Mouse (Mus musculus): Measurements from ENCODE around the gene Sat1. TPM values are rescaled to one million over a fixed set of nuclear protein-coding genes. Genes with fewer than 3 reads are reported as not detected.

Gene Sat1
- 94.7 and 102 TPM in 2 replicates for polyA plus RNA-seq (2014; fragmentation: Nextera tagmentation; extraction: Ambion mirVana)

GRCm38 (mm10) chrX:155216271-155216670, at the start of gene Sat1:
Gene Sat1 (minus strand): TSS chrX:155216449.
- no peaks in the 10 kb centered on the region for H3K36me3 ChIP-seq (ENCODE audit: control insufficient read depth, insufficient read depth, low read length)
- H3K27ac ChIP-seq (ENCODE audit: low read depth, low read length): peak within 1 kb of the TSS; percentile 52; the same call in 1 of the 2 replicates
- H3K9me3 ChIP-seq (ENCODE audit: control insufficient read depth, low read length): no peaks in the 10 kb centered on the region
- H3K4me1 ChIP-seq (replicated peaks; ENCODE audit: control insufficient read depth, insufficient read depth, low read length): no peaks in the 10 kb centered on the region
- peak within 1 kb of the TSS; percentile 64 for H3K4me2 ChIP-seq
- peak; percentile 76 for DNase-seq (ENCODE audit: low spot score)
- peak within 1 kb of the TSS; percentile 64 for H3K9ac ChIP-seq (ENCODE audit: low read depth, low read length)
- H3K4me3 ChIP-seq (ENCODE audit: low read depth, low read length): peak within 1 kb of the TSS; percentile 62
- no peaks in the 10 kb centered on the region for H3K27me3 ChIP-seq (replicated peaks; ENCODE audit: control insufficient read depth, insufficient read depth, low read length)
- 14% methylated on average over 26 of the region's 26 CpGs for WGBS
- peak; percentile 99 for ATAC-seq (replicated peaks; ENCODE audit: low FRiP score)

- 53% methylated on average over 1 of the region's 1 CpGs for WGBS
These were observed 46.6 kb upstream of the Sat1 start for GRCm38 (mm10) chrX:155262915-155263252.

DNA sequence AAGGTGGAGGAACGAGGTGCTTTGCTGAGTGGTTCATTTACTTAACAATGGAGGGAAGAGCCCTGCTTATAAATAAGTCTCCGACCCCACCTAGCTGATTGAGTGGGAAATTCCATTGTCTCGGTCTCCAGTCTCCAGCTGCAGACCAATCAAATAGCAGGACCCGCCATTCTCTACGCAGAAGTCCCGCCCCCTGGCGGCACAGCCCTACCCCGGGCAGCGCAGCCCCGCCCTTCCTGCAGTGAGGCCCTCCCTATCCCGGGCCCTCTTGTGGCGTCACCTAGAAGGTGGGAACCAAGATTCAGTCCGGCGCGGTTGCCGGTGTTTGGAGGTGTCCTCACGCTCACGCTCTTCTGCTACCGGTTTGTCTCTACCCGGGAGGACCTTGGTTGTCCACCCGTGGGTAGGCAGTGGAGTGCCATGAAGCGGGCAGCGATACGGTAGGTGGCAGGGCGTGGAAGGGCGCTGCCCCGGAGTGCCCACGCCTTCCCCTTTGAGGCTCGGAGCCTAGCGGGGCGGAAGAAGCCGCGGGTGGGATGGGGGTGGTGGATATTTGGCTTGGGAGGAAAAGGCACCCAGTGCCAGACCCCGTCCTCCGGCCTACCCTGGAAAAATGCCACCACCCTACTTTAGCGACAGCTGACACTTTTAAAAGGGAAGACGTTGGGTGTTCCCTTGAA, 46.1 kb upstream of the Sat1 start, which contains the start of gene Acot9:
Acot9 (plus strand) TSS at position 209 of the 680 bp plus-strand sequence.
- H3K4me1 ChIP-seq (replicated peaks; ENCODE audit: control insufficient read depth, insufficient read depth, low read length): no peaks in the 10 kb centered on the region
- H3K4me3 ChIP-seq (ENCODE audit: low read depth, low read length): peak within 1 kb of the TSS; percentile 58
- no peaks in the 10 kb centered on the region for H3K9me3 ChIP-seq (ENCODE audit: control insufficient read depth, low read length)
- peak within 1 kb of the TSS; percentile 56 for H3K9ac ChIP-seq (ENCODE audit: low read depth, low read length)
- H3K36me3 ChIP-seq (ENCODE audit: control insufficient read depth, insufficient read depth, low read length): no peaks in the 10 kb centered on the region
- H3K27me3 ChIP-seq (replicated peaks; ENCODE audit: control insufficient read depth, insufficient read depth, low read length): no peaks in the 10 kb centered on the region
- peak; percentile 75 for DNase-seq (ENCODE audit: low spot score)
- ATAC-seq (replicated peaks; ENCODE audit: low FRiP score): peak; percentile 100
- 0 out of 2 replicates have a peak within 1 kb of the TSS, but pooled peaks have one; percentile 7 for H3K27ac ChIP-seq (ENCODE audit: low read depth, low read length)
- H3K4me2 ChIP-seq: peak within 1 kb of the TSS; percentile 60
- WGBS: 20% methylated on average over 36 of the region's 37 CpGs

More at GRCm38 (mm10) chrX:155262915-155263252, 46.6 kb upstream of the Sat1 start:
- ATAC-seq (replicated peaks; ENCODE audit: low FRiP score) (no peak), DNase-seq (ENCODE audit: low spot score) (no peak)
- peak overlapping the region; percentile 60 for H3K4me2 ChIP-seq
- H3K4me1 ChIP-seq (replicated peaks; ENCODE audit: control insufficient read depth, insufficient read depth, low read length): no peaks in the 10 kb centered on the region
- H3K9me3 ChIP-seq (ENCODE audit: control insufficient read depth, low read length): no peaks in the 10 kb centered on the region
- no peaks in the 10 kb centered on the region for H3K27me3 ChIP-seq (replicated peaks; ENCODE audit: control insufficient read depth, insufficient read depth, low read length)
- H3K27ac ChIP-seq (ENCODE audit: low read depth, low read length): no peak overlapping the region
- peak overlapping the region; percentile 58 for H3K4me3 ChIP-seq (ENCODE audit: low read depth, low read length)
- no peaks in the 10 kb centered on the region for H3K36me3 ChIP-seq (ENCODE audit: control insufficient read depth, insufficient read depth, low read length)
- H3K9ac ChIP-seq (ENCODE audit: low read depth, low read length): peak overlapping the region; percentile 56

- Histone ChIP-seq H3K4me2 (no peak overlapping the region), H3K4me3 (ENCODE audit: low read depth, low read length) (no peak overlapping the region), H3K4me1 (replicated peaks; ENCODE audit: control insufficient read depth, insufficient read depth, low read length) (no peaks in the 10 kb centered on the region), H3K9me3 (ENCODE audit: control insufficient read depth, low read length) (no peaks in the 10 kb centered on the region), H3K9ac (ENCODE audit: low read depth, low read length) (no peak overlapping the region), H3K27me3 (replicated peaks; ENCODE audit: control insufficient read depth, insufficient read depth, low read length) (no peaks in the 10 kb centered on the region), H3K36me3 (ENCODE audit: control insufficient read depth, insufficient read depth, low read length) (no peaks in the 10 kb centered on the region), H3K27ac (ENCODE audit: low read depth, low read length) (no peak overlapping the region)
- no peak for DNase-seq (ENCODE audit: low spot score)
- no peak for ATAC-seq (replicated peaks; ENCODE audit: low FRiP score)
These were observed 40.6 kb upstream of the Sat1 start for GRCm38 (mm10) chrX:155256856-155257255.

DNA sequence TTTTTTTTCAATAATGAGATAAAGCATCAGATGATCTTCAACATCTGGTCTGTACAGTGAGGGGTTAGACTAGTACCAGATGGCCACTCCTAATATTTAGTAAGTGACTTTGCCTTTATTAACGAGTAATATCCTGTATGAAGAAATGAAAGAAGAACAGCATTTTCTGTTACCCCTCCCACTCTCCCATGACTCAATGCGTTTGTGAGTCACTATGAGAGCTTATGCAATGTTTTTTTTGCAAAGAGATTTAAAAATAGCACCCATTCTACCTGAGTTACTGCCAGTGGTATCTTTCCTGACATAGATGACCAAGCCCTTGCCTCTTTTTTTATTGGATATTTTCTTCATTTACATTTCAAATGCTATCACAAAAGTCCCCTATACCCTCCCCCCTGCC, 2.0 kb upstream of the Sat1 start:
- H3K4me1 ChIP-seq (replicated peaks; ENCODE audit: control insufficient read depth, insufficient read depth, low read length): no peaks in the 10 kb centered on the region
- H3K9ac ChIP-seq (ENCODE audit: low read depth, low read length): no peak overlapping the region
- ATAC-seq (replicated peaks; ENCODE audit: low FRiP score) (no peak), DNase-seq (ENCODE audit: low spot score) (no peak)
- H3K27me3 ChIP-seq (replicated peaks; ENCODE audit: control insufficient read depth, insufficient read depth, low read length): no peaks in the 10 kb centered on the region
- H3K36me3 ChIP-seq (ENCODE audit: control insufficient read depth, insufficient read depth, low read length): no peaks in the 10 kb centered on the region
- H3K4me2 ChIP-seq: no peak overlapping the region
- WGBS: 63% methylated on average over 2 of the region's 2 CpGs
- no peaks in the 10 kb centered on the region for H3K9me3 ChIP-seq (ENCODE audit: control insufficient read depth, low read length)
- H3K27ac ChIP-seq (ENCODE audit: low read depth, low read length): no peak overlapping the region
- H3K4me3 ChIP-seq (ENCODE audit: low read depth, low read length): no peak overlapping the region

GRCm38 (mm10) chrX:155215501-155216248, 574 bp downstream of the Sat1 start:
- Histone ChIP-seq H3K4me3 (ENCODE audit: low read depth, low read length) (peak overlapping the region; percentile 62), H3K27me3 (replicated peaks; ENCODE audit: control insufficient read depth, insufficient read depth, low read length) (no peaks in the 10 kb centered on the region)

GRCm38 (mm10) chrX:155214291-155215136, 1.7 kb downstream of the Sat1 start:
- ATAC-seq (replicated peaks; ENCODE audit: low FRiP score) (no peak), DNase-seq (ENCODE audit: low spot score) (no peak)
- WGBS: 65% methylated on average over 5 of the region's 5 CpGs
- Histone ChIP-seq H3K9me3 (ENCODE audit: control insufficient read depth, low read length) (no peaks in the 10 kb centered on the region), H3K27me3 (replicated peaks; ENCODE audit: control insufficient read depth, insufficient read depth, low read length) (no peaks in the 10 kb centered on the region), H3K9ac (ENCODE audit: low read depth, low read length) (no peak overlapping the region), H3K4me3 (ENCODE audit: low read depth, low read length) (no peak overlapping the region), H3K27ac (ENCODE audit: low read depth, low read length) (no peak overlapping the region), H3K4me1 (replicated peaks; ENCODE audit: control insufficient read depth, insufficient read depth, low read length) (no peaks in the 10 kb centered on the region), H3K36me3 (ENCODE audit: control insufficient read depth, insufficient read depth, low read length) (no peaks in the 10 kb centered on the region), H3K4me2 (peak overlapping the region; percentile 64; the same call in 1 of the 2 replicates)

More at GRCm38 (mm10) chrX:155215501-155216248, 574 bp downstream of the Sat1 start:
- Histone ChIP-seq H3K36me3 (ENCODE audit: control insufficient read depth, insufficient read depth, low read length) (no peaks in the 10 kb centered on the region), H3K4me2 (peak overlapping the region; percentile 64), H3K4me1 (replicated peaks; ENCODE audit: control insufficient read depth, insufficient read depth, low read length) (no peaks in the 10 kb centered on the region), H3K27ac (ENCODE audit: low read depth, low read length) (peak overlapping the region; percentile 52; the same call in 1 of the 2 replicates), H3K9me3 (ENCODE audit: control insufficient read depth, low read length) (no peaks in the 10 kb centered on the region), H3K9ac (ENCODE audit: low read depth, low read length) (peak overlapping the region; percentile 64)
- 27% methylated on average over 21 of the region's 24 CpGs for WGBS
- peak; percentile 64 for ATAC-seq (replicated peaks; ENCODE audit: low FRiP score)
- DNase-seq (ENCODE audit: low spot score): peak; percentile 43

- no peaks in the 10 kb centered on the region for H3K27me3 ChIP-seq (replicated peaks; ENCODE audit: control insufficient read depth, insufficient read depth, low read length)
- no peak overlapping the region for H3K4me2 ChIP-seq
- H3K9ac ChIP-seq (ENCODE audit: low read depth, low read length): no peak overlapping the region
- H3K4me3 ChIP-seq (ENCODE audit: low read depth, low read length): no peak overlapping the region
- H3K36me3 ChIP-seq (ENCODE audit: control insufficient read depth, insufficient read depth, low read length): no peaks in the 10 kb centered on the region
- no peaks in the 10 kb centered on the region for H3K9me3 ChIP-seq (ENCODE audit: control insufficient read depth, low read length)
- WGBS: 21% methylated on average over 1 of the region's 1 CpGs
- H3K4me1 ChIP-seq (replicated peaks; ENCODE audit: control insufficient read depth, insufficient read depth, low read length): no peaks in the 10 kb centered on the region
- ATAC-seq (replicated peaks; ENCODE audit: low FRiP score) (no peak), DNase-seq (ENCODE audit: low spot score) (no peak)
- no peak overlapping the region for H3K27ac ChIP-seq (ENCODE audit: low read depth, low read length)
These were observed 7.6 kb downstream of the Sat1 start for GRCm38 (mm10) chrX:155208671-155209070.

All from liver, embryonic 11.5 days (tissue).